Mouse (Mus musculus): ENCODE measurements around the gene Map1lc3a. TPM values are rescaled to one million over a fixed set of nuclear protein-coding genes. Genes with fewer than 3 reads are reported as not detected.

Map1lc3a gene
- polyA plus RNA-seq, 1 experiment from 2014 or later = 162 TPM

GRCm38 (mm10) chr2:155299563-155299962 is 23.5 kb downstream of the Map1lc3a start:
- WGBS = 65% methylated on average over 4 of the region's 4 CpGs
- no peak for TF ChIP-seq CTCF (IDR thresholded peaks at IDR 0.05; ENCODE audit: low read depth)
- no peak overlapping the region for H3K4me3 ChIP-seq (ENCODE audit: low read depth, low read length)
- peak; percentile 16 for DNase-seq
- H3K4me1 ChIP-seq (ENCODE audit: insufficient read depth) = no peaks in the 10 kb centered on the region
- H3K4me2 ChIP-seq = no peak overlapping the region
- peaks cover 48% of the 10 kb centered on the region for H3K36me3 ChIP-seq (ENCODE audit: insufficient read depth)
- no peak overlapping the region for H3K27ac ChIP-seq (ENCODE audit: low read depth)
- no peak for ATAC-seq (ENCODE audit: insufficient read depth)
- no peaks in the 10 kb centered on the region for H3K27me3 ChIP-seq (ENCODE audit: insufficient read depth, low read length)
- H3K9me3 ChIP-seq (ENCODE audit: low read depth, low read length) = no peaks in the 10 kb centered on the region
- no peak overlapping the region for H3K9ac ChIP-seq

GRCm38 (mm10) chr2:155308936-155309592 is 33.0 kb downstream of the Map1lc3a start:
- H3K9ac ChIP-seq = no peak overlapping the region
- ATAC-seq (ENCODE audit: insufficient read depth) = peak; percentile 66; the same call in 1 of the 2 replicates
- WGBS = 33% methylated on average over 3 of the region's 3 CpGs
- peak; percentile 67 for DNase-seq
- no peak overlapping the region for H3K4me3 ChIP-seq (ENCODE audit: low read depth, low read length)
- peak; percentile 45 for TF ChIP-seq CTCF (IDR thresholded peaks at IDR 0.05; ENCODE audit: low read depth)
- no peaks in the 10 kb centered on the region for H3K4me1 ChIP-seq (ENCODE audit: insufficient read depth)
- H3K9me3 ChIP-seq (ENCODE audit: low read depth, low read length) = no peaks in the 10 kb centered on the region
- peaks cover 30% of the 10 kb centered on the region for H3K36me3 ChIP-seq (ENCODE audit: insufficient read depth)
- H3K27ac ChIP-seq (ENCODE audit: low read depth) = no peak overlapping the region
- H3K4me2 ChIP-seq = no peak overlapping the region
- no peaks in the 10 kb centered on the region for H3K27me3 ChIP-seq (ENCODE audit: insufficient read depth, low read length)

- Histone ChIP-seq H3K9ac (no peak overlapping the region), H3K27ac (ENCODE audit: low read depth) (no peak overlapping the region), H3K4me2 (no peak overlapping the region), H3K27me3 (ENCODE audit: insufficient read depth, low read length) (no peaks in the 10 kb centered on the region), H3K9me3 (ENCODE audit: low read depth, low read length) (no peaks in the 10 kb centered on the region), H3K36me3 (ENCODE audit: insufficient read depth) (peaks cover 18% of the 10 kb centered on the region), H3K4me1 (ENCODE audit: insufficient read depth) (no peaks in the 10 kb centered on the region), H3K4me3 (ENCODE audit: low read depth, low read length) (no peak overlapping the region)
- DNase-seq = no peak
- no peak for ATAC-seq (ENCODE audit: insufficient read depth)
- WGBS = 28% methylated on average over 6 of the region's 6 CpGs
- TF ChIP-seq CTCF (IDR thresholded peaks at IDR 0.05; ENCODE audit: low read depth) = no peak
Observed at GRCm38 (mm10) chr2:155313671-155314070, 37.6 kb downstream of the Map1lc3a start.

- Histone ChIP-seq H3K4me1 (ENCODE audit: insufficient read depth) (no peaks in the 10 kb centered on the region), H3K4me3 (ENCODE audit: low read depth, low read length) (no peak overlapping the region), H3K27me3 (ENCODE audit: insufficient read depth, low read length) (no peaks in the 10 kb centered on the region), H3K27ac (ENCODE audit: low read depth) (no peak overlapping the region), H3K9me3 (ENCODE audit: low read depth, low read length) (no peaks in the 10 kb centered on the region), H3K36me3 (ENCODE audit: insufficient read depth) (peaks cover 16% of the 10 kb centered on the region), H3K4me2 (no peak overlapping the region), H3K9ac (no peak overlapping the region)
- DNase-seq (no peak), ATAC-seq (ENCODE audit: insufficient read depth) (no peak)
- no peak for TF ChIP-seq CTCF (IDR thresholded peaks at IDR 0.05; ENCODE audit: low read depth)
- 91% methylated on average over 2 of the region's 2 CpGs for WGBS
Observed at GRCm38 (mm10) chr2:155318618-155319017, 42.5 kb downstream of the Map1lc3a start.

GRCm38 (mm10) chr2:155320596-155320995 is 44.5 kb downstream of the Map1lc3a start:
- H3K4me3 ChIP-seq (ENCODE audit: low read depth, low read length) = no peak overlapping the region
- H3K9me3 ChIP-seq (ENCODE audit: low read depth, low read length) = no peaks in the 10 kb centered on the region
- H3K27me3 ChIP-seq (ENCODE audit: insufficient read depth, low read length) = no peaks in the 10 kb centered on the region
- 82% methylated on average over 5 of the region's 5 CpGs for WGBS
- H3K36me3 ChIP-seq (ENCODE audit: insufficient read depth) = peaks cover 19% of the 10 kb centered on the region; the same call in 1 of the 2 replicates
- H3K4me1 ChIP-seq (ENCODE audit: insufficient read depth) = no peaks in the 10 kb centered on the region
- H3K9ac ChIP-seq = no peak overlapping the region
- no peak overlapping the region for H3K4me2 ChIP-seq
- no peak overlapping the region for H3K27ac ChIP-seq (ENCODE audit: low read depth)
- no peak for TF ChIP-seq CTCF (IDR thresholded peaks at IDR 0.05; ENCODE audit: low read depth)
- no peak for ATAC-seq (ENCODE audit: insufficient read depth)
- DNase-seq = no peak

GRCm38 (mm10) chr2:155326001-155326400 is 49.9 kb downstream of the Map1lc3a start:
- ATAC-seq (ENCODE audit: insufficient read depth) = no peak
- no peak for DNase-seq
- 82% methylated on average over 4 of the region's 4 CpGs for WGBS
- no peak overlapping the region for H3K27ac ChIP-seq (ENCODE audit: low read depth)
- H3K9ac ChIP-seq = no peak overlapping the region
- no peak overlapping the region for H3K4me3 ChIP-seq (ENCODE audit: low read depth, low read length)
- no peaks in the 10 kb centered on the region for H3K9me3 ChIP-seq (ENCODE audit: low read depth, low read length)
- H3K4me1 ChIP-seq (ENCODE audit: insufficient read depth) = no peaks in the 10 kb centered on the region
- peaks cover 38% of the 10 kb centered on the region for H3K36me3 ChIP-seq (ENCODE audit: insufficient read depth)
- H3K4me2 ChIP-seq = no peak overlapping the region
- TF ChIP-seq CTCF (IDR thresholded peaks at IDR 0.05; ENCODE audit: low read depth) = no peak
- H3K27me3 ChIP-seq (ENCODE audit: insufficient read depth, low read length) = no peaks in the 10 kb centered on the region

Other genes with a start within 250 kb of the Map1lc3a start
- gene Ahcy, start 201.8 kb upstream of the Map1lc3a start, polyA plus RNA-seq (2014; fragmentation: Nextera tagmentation; extraction: Ambion mirVana) = 74.7 and 85.6 TPM in 2 replicates
- gene Itch, start 142.8 kb upstream of the Map1lc3a start, polyA plus RNA-seq (2014; fragmentation: Nextera tagmentation; extraction: Ambion mirVana) = 52.9 and 57.1 TPM in 2 replicates
- 397 and 400 TPM in 2 replicates for gene Dynlrb1, start 39.8 kb upstream of the Map1lc3a start, polyA plus RNA-seq (2014; fragmentation: Nextera tagmentation; extraction: Ambion mirVana)
- gene Pigu, start 81.1 kb downstream of the Map1lc3a start, polyA plus RNA-seq (2014; fragmentation: Nextera tagmentation; extraction: Ambion mirVana) = 52.0 and 54.0 TPM in 2 replicates
- 15.0 and 17.8 TPM in 2 replicates for gene Trp53inp2, start 104.8 kb downstream of the Map1lc3a start, polyA plus RNA-seq (2014; fragmentation: Nextera tagmentation; extraction: Ambion mirVana)
- 27.1 and 28.4 TPM in 2 replicates for gene Ncoa6, start 197.6 kb downstream of the Map1lc3a start, polyA plus RNA-seq (2014; fragmentation: Nextera tagmentation; extraction: Ambion mirVana)
- 7.5 and 7.9 TPM in 2 replicates for gene Acss2, start 241.7 kb downstream of the Map1lc3a start, polyA plus RNA-seq (2014; fragmentation: Nextera tagmentation; extraction: Ambion mirVana)
- 2.1 and 2.6 TPM in 2 replicates for gene Ggt7, start 241.9 kb downstream of the Map1lc3a start, polyA plus RNA-seq (2014; fragmentation: Nextera tagmentation; extraction: Ambion mirVana)